Mouse (Mus musculus): ENCODE data around the gene Cbx4. TPM values are rescaled to one million over a fixed set of nuclear protein-coding genes. Genes with fewer than 3 reads are reported as not detected.

Gene Cbx4
- polyA plus RNA-seq, 1 experiment, result 17.2 TPM

- Histone ChIP-seq H3K27me3 (ENCODE audit: control insufficient read depth, insufficient read depth, low read length) (no peaks in the 10 kb centered on the region), H3K36me3 (ENCODE audit: control insufficient read depth, insufficient read depth, low read length) (no peaks in the 10 kb centered on the region), H3K27ac (ENCODE audit: insufficient read depth, low read length) (no peak overlapping the region), H3K4me3 (ENCODE audit: extremely low read depth, insufficient read depth, insufficient read length) (no peak overlapping the region), H3K4me1 (ENCODE audit: control insufficient read depth, insufficient read depth, insufficient read length) (peaks cover 30% of the 10 kb centered on the region; the same call in 1 of the 2 replicates)
- TF ChIP-seq CTCF (IDR thresholded peaks at IDR 0.05; ENCODE audit: extremely low read depth, insufficient read depth, insufficient read length, insufficient replicate concordance) (no peak), POLR2A (IDR thresholded peaks at IDR 0.05; ENCODE audit: low read depth, low read length) (no peak)
- no peak for DNase-seq (ENCODE audit: low read depth in 1 of 2, low spot score in 2 of 2)
- WGBS, result 64% methylated on average over 5 of the region's 5 CpGs
Observed at GRCm38 (mm10) chr11:119123522-119124319, 37.7 kb upstream of the Cbx4 start.

DNA sequence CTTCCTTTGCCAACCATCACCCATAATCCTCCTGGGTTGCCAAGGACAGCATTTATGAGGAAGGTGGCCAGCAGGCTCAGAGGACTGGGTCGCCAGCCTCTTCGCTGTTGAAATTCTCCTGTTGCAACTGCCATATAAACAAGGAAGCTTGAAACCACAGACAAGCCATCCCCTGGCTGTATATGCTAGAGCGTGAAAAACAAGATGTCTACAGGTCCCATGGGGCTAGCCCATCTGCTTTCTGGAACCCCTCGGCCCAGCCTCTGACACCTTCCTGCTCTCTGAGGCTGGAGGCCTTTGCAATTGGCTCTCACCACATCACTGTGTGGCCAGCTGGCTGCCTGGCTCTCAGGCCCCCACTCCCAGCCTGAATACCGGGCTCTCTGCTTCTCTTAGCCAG lies 36.4 kb upstream of the Cbx4 start:
- no peaks in the 10 kb centered on the region for H3K27me3 ChIP-seq (ENCODE audit: control insufficient read depth, insufficient read depth, low read length)
- peak in 1 of 2 experiments; percentile 26 for DNase-seq (ENCODE audit: low read depth in 1 of 2, low spot score in 2 of 2)
- no peak overlapping the region for H3K4me3 ChIP-seq (ENCODE audit: extremely low read depth, insufficient read depth, insufficient read length)
- H3K27ac ChIP-seq (ENCODE audit: insufficient read depth, low read length), result no peak overlapping the region
- 39% methylated on average over 5 of the region's 5 CpGs for WGBS
- H3K4me1 ChIP-seq (ENCODE audit: control insufficient read depth, insufficient read depth, insufficient read length), result peaks cover 19% of the 10 kb centered on the region; the same call in 1 of the 2 replicates
- no peaks in the 10 kb centered on the region for H3K36me3 ChIP-seq (ENCODE audit: control insufficient read depth, insufficient read depth, low read length)
- TF ChIP-seq POLR2A (IDR thresholded peaks at IDR 0.05; ENCODE audit: low read depth, low read length) (no peak), CTCF (IDR thresholded peaks at IDR 0.05; ENCODE audit: extremely low read depth, insufficient read depth, insufficient read length, insufficient replicate concordance) (no peak)

DNA sequence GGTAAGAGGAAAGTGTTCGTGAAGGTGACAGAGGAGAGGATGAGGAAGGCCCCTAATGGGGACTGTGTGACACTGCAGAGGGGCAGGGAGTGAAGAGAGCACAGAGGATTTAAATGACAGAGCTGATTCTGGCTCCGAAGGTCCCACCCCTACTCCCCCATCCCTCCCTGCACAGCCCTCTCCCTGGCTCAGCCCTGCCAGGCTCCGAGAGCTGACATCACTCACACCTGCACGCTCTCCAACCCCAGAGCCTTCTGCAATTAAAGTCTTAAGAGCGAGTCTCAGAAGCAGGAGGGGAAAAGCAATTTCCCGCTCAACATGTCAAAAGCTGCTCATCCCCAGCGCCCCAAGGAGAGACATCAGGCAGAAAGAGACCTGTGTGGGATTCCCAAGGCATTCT lies 32.9 kb upstream of the Cbx4 start:
- no peak overlapping the region for H3K27ac ChIP-seq (ENCODE audit: insufficient read depth, low read length)
- H3K4me1 ChIP-seq (ENCODE audit: control insufficient read depth, insufficient read depth, insufficient read length), result peaks cover 10% of the 10 kb centered on the region; the same call in 1 of the 2 replicates
- H3K27me3 ChIP-seq (ENCODE audit: control insufficient read depth, insufficient read depth, low read length), result no peaks in the 10 kb centered on the region
- no peak for TF ChIP-seq POLR2A (IDR thresholded peaks at IDR 0.05; ENCODE audit: low read depth, low read length)
- no peak for DNase-seq (ENCODE audit: low read depth in 1 of 2, low spot score in 2 of 2)
- no peaks in the 10 kb centered on the region for H3K36me3 ChIP-seq (ENCODE audit: control insufficient read depth, insufficient read depth, low read length)
- 86% methylated on average over 7 of the region's 7 CpGs for WGBS
- H3K4me3 ChIP-seq (ENCODE audit: extremely low read depth, insufficient read depth, insufficient read length), result no peak overlapping the region

DNA sequence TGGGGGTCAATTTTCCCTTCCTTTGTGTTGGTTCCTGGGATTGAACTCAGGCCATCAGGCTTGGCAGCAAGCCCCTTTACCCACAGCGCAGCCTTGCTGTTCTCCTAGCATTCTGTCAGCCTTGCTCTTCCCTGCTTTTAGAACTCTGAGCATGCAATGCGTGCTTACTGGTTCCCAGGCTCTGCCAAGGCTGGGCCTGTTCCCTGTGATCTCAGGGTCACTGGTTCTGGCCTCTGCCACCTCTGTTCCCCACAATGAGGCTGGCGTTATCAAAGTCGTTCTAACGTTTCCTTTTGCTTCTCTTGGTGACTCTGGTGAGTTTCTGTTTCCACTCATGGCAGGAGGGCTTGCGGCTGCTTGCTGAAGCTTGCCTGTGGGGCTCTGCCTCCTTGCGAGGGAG lies 31.9 kb upstream of the Cbx4 start:
- no peak for TF ChIP-seq POLR2A (IDR thresholded peaks at IDR 0.05; ENCODE audit: low read depth, low read length)
- TF ChIP-seq CTCF (IDR thresholded peaks at IDR 0.05; ENCODE audit: extremely low read depth, insufficient read depth, insufficient read length, insufficient replicate concordance), result no peak
- Histone ChIP-seq H3K27ac (ENCODE audit: insufficient read depth, low read length) (no peak overlapping the region), H3K4me3 (ENCODE audit: extremely low read depth, insufficient read depth, insufficient read length) (no peak overlapping the region), H3K36me3 (ENCODE audit: control insufficient read depth, insufficient read depth, low read length) (no peaks in the 10 kb centered on the region), H3K27me3 (ENCODE audit: control insufficient read depth, insufficient read depth, low read length) (no peaks in the 10 kb centered on the region), H3K4me1 (ENCODE audit: control insufficient read depth, insufficient read depth, insufficient read length) (peaks cover 10% of the 10 kb centered on the region; the same call in 1 of the 2 replicates)
- WGBS, result 37% methylated on average over 7 of the region's 7 CpGs
- DNase-seq (ENCODE audit: low read depth in 1 of 2, low spot score in 2 of 2), result no peak

DNA sequence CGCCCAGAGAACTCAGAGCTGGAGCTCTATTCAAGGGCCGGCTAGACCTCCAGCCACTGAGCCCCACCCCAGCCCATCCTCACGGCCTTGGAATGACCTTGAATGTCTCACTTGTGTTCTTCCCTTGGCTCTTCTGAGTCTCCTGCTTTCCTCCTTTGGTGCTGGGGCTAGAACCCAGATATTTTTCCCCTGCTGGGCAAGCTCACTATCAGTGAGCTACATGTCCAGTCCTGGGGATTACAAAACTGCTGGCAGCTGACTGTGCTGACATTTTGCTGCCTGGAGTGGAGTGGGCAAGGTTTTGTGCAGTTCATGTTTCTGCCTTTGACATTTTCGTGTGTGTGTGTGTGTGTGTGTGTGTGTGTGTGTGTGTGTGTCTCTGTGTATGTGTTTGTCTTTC lies 31.0 kb upstream of the Cbx4 start:
- Histone ChIP-seq H3K27ac (ENCODE audit: insufficient read depth, low read length) (no peak overlapping the region), H3K27me3 (ENCODE audit: control insufficient read depth, insufficient read depth, low read length) (no peaks in the 10 kb centered on the region), H3K36me3 (ENCODE audit: control insufficient read depth, insufficient read depth, low read length) (no peaks in the 10 kb centered on the region), H3K4me3 (ENCODE audit: extremely low read depth, insufficient read depth, insufficient read length) (no peak overlapping the region), H3K4me1 (ENCODE audit: control insufficient read depth, insufficient read depth, insufficient read length) (peaks cover 1% of the 10 kb centered on the region; the same call in 1 of the 2 replicates)
- 87% methylated on average over 4 of the region's 4 CpGs for WGBS
- DNase-seq (ENCODE audit: low read depth in 1 of 2, low spot score in 2 of 2), result no peak
- no peak for TF ChIP-seq CTCF (IDR thresholded peaks at IDR 0.05; ENCODE audit: extremely low read depth, insufficient read depth, insufficient read length, insufficient replicate concordance)
- TF ChIP-seq POLR2A (IDR thresholded peaks at IDR 0.05; ENCODE audit: low read depth, low read length), result no peak

- no peak overlapping the region for H3K27ac ChIP-seq (ENCODE audit: insufficient read depth, low read length)
- H3K27me3 ChIP-seq (ENCODE audit: control insufficient read depth, insufficient read depth, low read length), result no peaks in the 10 kb centered on the region
- peaks cover 13% of the 10 kb centered on the region; the same call in 1 of the 2 replicates for H3K4me1 ChIP-seq (ENCODE audit: control insufficient read depth, insufficient read depth, insufficient read length)
- no peaks in the 10 kb centered on the region for H3K36me3 ChIP-seq (ENCODE audit: control insufficient read depth, insufficient read depth, low read length)
- no peak overlapping the region for H3K4me3 ChIP-seq (ENCODE audit: extremely low read depth, insufficient read depth, insufficient read length)
- DNase-seq (ENCODE audit: low read depth in 1 of 2, low spot score in 2 of 2), result no peak
- TF ChIP-seq CTCF (IDR thresholded peaks at IDR 0.05; ENCODE audit: extremely low read depth, insufficient read depth, insufficient read length, insufficient replicate concordance) (no peak), POLR2A (IDR thresholded peaks at IDR 0.05; ENCODE audit: low read depth, low read length) (no peak)
Observed at GRCm38 (mm10) chr11:119112721-119113120, 26.7 kb upstream of the Cbx4 start.

DNA sequence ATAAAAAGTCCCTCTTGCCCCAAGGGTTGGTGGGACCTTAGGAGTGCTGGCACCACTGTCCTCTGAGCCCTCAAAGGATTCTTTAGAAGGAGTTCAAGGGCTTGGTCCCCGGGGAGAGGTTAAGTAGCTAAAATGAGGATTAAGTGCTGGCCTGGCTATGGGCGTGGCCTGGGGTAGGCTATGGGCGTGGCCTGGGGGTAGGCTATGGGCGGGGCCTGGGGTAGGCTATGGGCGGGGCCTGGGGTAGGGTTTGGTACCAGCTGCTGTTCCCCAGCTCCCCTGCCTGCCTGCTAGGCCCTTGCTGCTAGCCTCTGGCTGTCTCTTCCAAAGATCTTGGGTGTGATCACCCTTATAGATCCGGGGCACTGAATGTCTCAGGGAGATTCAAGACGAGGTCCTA lies 25.3 kb upstream of the Cbx4 start:
- WGBS, result 31% methylated on average over 7 of the region's 7 CpGs
- peak in 1 of 2 experiments; percentile 46 for DNase-seq (ENCODE audit: low read depth in 1 of 2, low spot score in 2 of 2)
- H3K4me1 ChIP-seq (ENCODE audit: control insufficient read depth, insufficient read depth, insufficient read length), result peaks cover 24% of the 10 kb centered on the region; the same call in 1 of the 2 replicates
- H3K36me3 ChIP-seq (ENCODE audit: control insufficient read depth, insufficient read depth, low read length), result no peaks in the 10 kb centered on the region
- no peak overlapping the region for H3K4me3 ChIP-seq (ENCODE audit: extremely low read depth, insufficient read depth, insufficient read length)
- H3K27ac ChIP-seq (ENCODE audit: insufficient read depth, low read length), result no peak overlapping the region
- no peaks in the 10 kb centered on the region for H3K27me3 ChIP-seq (ENCODE audit: control insufficient read depth, insufficient read depth, low read length)
- no peak for TF ChIP-seq POLR2A (IDR thresholded peaks at IDR 0.05; ENCODE audit: low read depth, low read length)
- no peak for TF ChIP-seq CTCF (IDR thresholded peaks at IDR 0.05; ENCODE audit: extremely low read depth, insufficient read depth, insufficient read length, insufficient replicate concordance)

Data from spleen, adult 2 months (tissue).